Mouse (Mus musculus) forebrain, embryonic 10.5 days (tissue): Measurements from ENCODE around the gene Efr3b. TPM values are rescaled to one million over a fixed set of nuclear protein-coding genes. Genes with fewer than 3 reads are reported as not detected.
"Not testable (repeated sequence)": the region's sequence is repeated elsewhere in the genome, so short reads cannot be mapped to it uniquely, and the experiment has no call there.

ENCODE experiments used
- DNase-seq: peaks from one replicate; pipeline ENCODE4 v3.0.0-alpha.2; 2017; ENCODE audit warnings: low spot score; ENCODE audit errors: extremely low spot score
- H3K27ac ChIP-seq: fragments of 300-500 bp; sonication (generic); 2 replicates; pipeline ENCODE4 v1.5.1; 2016; ENCODE audit warnings: mild to moderate bottlenecking
- H3K27me3 ChIP-seq: fragments of 300-500 bp; sonication (generic); 2 replicates; pipeline ENCODE4 v1.6.1; 2016; ENCODE audit warnings: mild to moderate bottlenecking; ENCODE audit not compliant: poor library complexity, severe bottlenecking
- H3K36me3 ChIP-seq: fragments of 300-500 bp; sonication (generic); replicated peaks from 2 replicates; pipeline ENCODE4 v1.6.1; 2016; ENCODE audit warnings: mild to moderate bottlenecking, moderate library complexity
- H3K4me1 ChIP-seq: fragments of 300-500 bp; sonication (generic); 2 replicates; pipeline ENCODE4 v1.6.1; 2016
- H3K4me3 ChIP-seq: fragments of 300-500 bp; sonication (generic); 2 replicates; pipeline ENCODE4 v1.5.1; 2016; ENCODE audit warnings: mild to moderate bottlenecking, moderate library complexity
- H3K9me3 ChIP-seq: fragments of 300-500 bp; sonication (generic); 2 replicates; pipeline ENCODE4 v1.6.1; 2016; ENCODE audit warnings: mild to moderate bottlenecking, moderate library complexity
- WGBS: fragments of 180-500 bp; shearing (Covaris S2); methylation state at CpG from one replicate; pipeline ENCODE4 v1.1.7; 2016; 5-methylcytosine and 5-hydroxymethylcytosine counted together
- polyA plus RNA-seq: library from polyadenylated mRNA; unstranded; fragments of >200 nt; fragmentation: Nextera tagmentation; extraction: Ambion mirVana; gene quantifications from 2 replicates; pipeline ENCODE4 v1.2.1, GENCODE M21; 2016

Efr3b gene
- polyA plus RNA-seq, 1 experiment from 2014 or later: 8.7 TPM

GRCm38 (mm10) chr12:4000406-4000805 lies 38.3 kb downstream of the Efr3b start:
- H3K4me3 ChIP-seq: no peak overlapping the region
- no peaks in the 10 kb centered on the region; the same call in 1 of the 2 replicates for H3K36me3 ChIP-seq
- no peak for DNase-seq
- H3K4me1 ChIP-seq: peaks cover 13% of the 10 kb centered on the region
- H3K27ac ChIP-seq: no peak overlapping the region
- no peaks in the 10 kb centered on the region for H3K27me3 ChIP-seq
- WGBS: 97% methylated on average over 5 of the region's 5 CpGs
- H3K9me3 ChIP-seq: no peaks in the 10 kb centered on the region

GRCm38 (mm10) chr12:3996749-3997148 lies 42.0 kb downstream of the Efr3b start:
- no peak for DNase-seq
- H3K27ac ChIP-seq: no peak overlapping the region
- peaks cover 3% of the 10 kb centered on the region; the same call in 1 of the 2 replicates for H3K36me3 ChIP-seq
- H3K4me1 ChIP-seq: no peaks in the 10 kb centered on the region
- H3K4me3 ChIP-seq: no peak overlapping the region
- H3K9me3 ChIP-seq: no peaks in the 10 kb centered on the region
- WGBS: 91% methylated on average over 9 of the region's 9 CpGs
- no peaks in the 10 kb centered on the region for H3K27me3 ChIP-seq

- H3K9me3 ChIP-seq: no peaks in the 10 kb centered on the region
- H3K4me3 ChIP-seq: no peak overlapping the region
- H3K27ac ChIP-seq: no peak overlapping the region
- H3K4me1 ChIP-seq: peaks cover 15% of the 10 kb centered on the region
- H3K36me3 ChIP-seq: 0 out of 2 replicates have a peak, but pooled peaks cover 3% of the 10 kb centered on the region
- 92% methylated on average over 3 of the region's 3 CpGs for WGBS
- no peak for DNase-seq
- no peaks in the 10 kb centered on the region for H3K27me3 ChIP-seq
Measured at GRCm38 (mm10) chr12:3991047-3991446, 47.7 kb downstream of the Efr3b start.

- WGBS: 62% methylated on average over 2 of the region's 2 CpGs
- H3K4me3 ChIP-seq: no peak overlapping the region
- peaks cover 15% of the 10 kb centered on the region for H3K4me1 ChIP-seq
- DNase-seq: no peak
- 0 out of 2 replicates have a peak, but pooled peaks cover 3% of the 10 kb centered on the region for H3K36me3 ChIP-seq
- H3K9me3 ChIP-seq: no peaks in the 10 kb centered on the region
- peak overlapping the region; percentile 51; the same call in 1 of the 2 replicates for H3K27ac ChIP-seq
- no peaks in the 10 kb centered on the region for H3K27me3 ChIP-seq
Measured at GRCm38 (mm10) chr12:3989943-3990342, 48.8 kb downstream of the Efr3b start.

GRCm38 (mm10) chr12:3984446-3984845 lies 54.3 kb downstream of the Efr3b start:
- WGBS: 86% methylated on average over 9 of the region's 9 CpGs
- Histone ChIP-seq H3K36me3 (0 out of 2 replicates have a peak, but pooled peaks cover 4% of the 10 kb centered on the region), H3K9me3 (no peaks in the 10 kb centered on the region), H3K27me3 (peaks cover 22% of the 10 kb centered on the region), H3K4me3 (no peak overlapping the region), H3K4me1 (peaks cover 21% of the 10 kb centered on the region), H3K27ac (no peak overlapping the region)
- no peak for DNase-seq

GRCm38 (mm10) chr12:3983736-3984135 lies 55.0 kb downstream of the Efr3b start:
- 0% methylated on average over 1 of the region's 1 CpGs for WGBS
- Histone ChIP-seq H3K36me3 (0 out of 2 replicates have a peak, but pooled peaks cover 4% of the 10 kb centered on the region), H3K4me3 (no peak overlapping the region), H3K27me3 (peaks cover 22% of the 10 kb centered on the region), H3K9me3 (no peaks in the 10 kb centered on the region), H3K4me1 (peaks cover 21% of the 10 kb centered on the region), H3K27ac (no peak overlapping the region)
- peak; percentile 66 for DNase-seq

GRCm38 (mm10) chr12:3982257-3982656 lies 56.5 kb downstream of the Efr3b start:
- peaks cover 22% of the 10 kb centered on the region for H3K27me3 ChIP-seq
- no peak overlapping the region for H3K27ac ChIP-seq
- peaks cover 21% of the 10 kb centered on the region for H3K4me1 ChIP-seq
- H3K4me3 ChIP-seq: peak overlapping the region; percentile 62
- H3K36me3 ChIP-seq: 0 out of 2 replicates have a peak, but pooled peaks cover 10% of the 10 kb centered on the region
- DNase-seq: no peak
- H3K9me3 ChIP-seq: no peaks in the 10 kb centered on the region
- 24% methylated on average over 6 of the region's 6 CpGs for WGBS

GRCm38 (mm10) chr12:3981350-3982131 lies 57.2 kb downstream of the Efr3b start:
- no peaks in the 10 kb centered on the region for H3K9me3 ChIP-seq
- peaks cover 22% of the 10 kb centered on the region for H3K27me3 ChIP-seq
- H3K4me1 ChIP-seq: peaks cover 21% of the 10 kb centered on the region
- DNase-seq: peak; percentile 78
- under 1% methylated on average over 41 of the region's 41 CpGs for WGBS
- peak overlapping the region; percentile 69 for H3K27ac ChIP-seq
- H3K36me3 ChIP-seq: peaks cover 15% of the 10 kb centered on the region
- H3K4me3 ChIP-seq: peak overlapping the region; percentile 62

GRCm38 (mm10) chr12:3980991-3981349 lies 57.7 kb downstream of the Efr3b start:
- Histone ChIP-seq H3K4me1 (peaks cover 21% of the 10 kb centered on the region), H3K4me3 (peak overlapping the region; percentile 62), H3K9me3 (no peaks in the 10 kb centered on the region), H3K27ac (peak overlapping the region; percentile 69; the same call in 1 of the 2 replicates), H3K27me3 (peaks cover 22% of the 10 kb centered on the region), H3K36me3 (peaks cover 19% of the 10 kb centered on the region)
- DNase-seq: no peak
- WGBS: 61% methylated on average over 1 of the region's 1 CpGs

- H3K4me1 ChIP-seq, H3K27me3 ChIP-seq, H3K27ac ChIP-seq, H3K4me3 ChIP-seq, H3K9me3 ChIP-seq, DNase-seq: not testable (repeated sequence)
- WGBS: 95% methylated on average over 6 of the region's 6 CpGs
- peaks cover 39% of the 10 kb centered on the region for H3K36me3 ChIP-seq
Measured at GRCm38 (mm10) chr12:3973169-3973568, 65.5 kb downstream of the Efr3b start.

GRCm38 (mm10) chr12:3968380-3968779 lies 70.3 kb downstream of the Efr3b start:
- DNase-seq: no peak
- Histone ChIP-seq H3K4me3 (no peak overlapping the region), H3K4me1 (no peaks in the 10 kb centered on the region), H3K27me3 (no peaks in the 10 kb centered on the region), H3K27ac (no peak overlapping the region), H3K9me3 (no peaks in the 10 kb centered on the region), H3K36me3 (peaks cover 32% of the 10 kb centered on the region)
- 69% methylated on average over 9 of the region's 9 CpGs for WGBS

- H3K27me3 ChIP-seq: no peaks in the 10 kb centered on the region
- H3K4me3 ChIP-seq: no peak overlapping the region
- 93% methylated on average over 4 of the region's 4 CpGs for WGBS
- no peaks in the 10 kb centered on the region for H3K9me3 ChIP-seq
- H3K36me3 ChIP-seq: peaks cover 32% of the 10 kb centered on the region
- DNase-seq: no peak
- no peak overlapping the region for H3K27ac ChIP-seq
- no peaks in the 10 kb centered on the region for H3K4me1 ChIP-seq
Measured at GRCm38 (mm10) chr12:3967196-3967595, 71.5 kb downstream of the Efr3b start.

GRCm38 (mm10) chr12:3960553-3960952 lies 78.2 kb downstream of the Efr3b start:
- DNase-seq: no peak
- Histone ChIP-seq H3K27ac (peak overlapping the region; percentile 93), H3K4me3 (peak overlapping the region; percentile 73), H3K4me1 (peaks cover 18% of the 10 kb centered on the region), H3K27me3 (peaks cover 10% of the 10 kb centered on the region), H3K36me3 (peaks cover under 1% of the 10 kb centered on the region; the same call in 1 of the 2 replicates), H3K9me3 (no peaks in the 10 kb centered on the region)
- WGBS: 56% methylated on average over 4 of the region's 4 CpGs
